Mouse (Mus musculus) megakaryocyte, embryonic 14.5 days (primary cell): ENCODE results near the gene Il34.

Experiments used
- FLI1 ChIP-seq: IDR thresholded peaks from 2 replicates; pipeline ENCODE4 v1.6.1; 2012; ENCODE audit warnings: low read length, inconsistent platforms, mixed read lengths
- GATA1 ChIP-seq: IDR thresholded peaks from 3 replicates; pipeline ENCODE4 v1.6.1; 2012; ENCODE audit warnings: mixed read lengths, low read length, inconsistent platforms, borderline replicate concordance

DNA sequence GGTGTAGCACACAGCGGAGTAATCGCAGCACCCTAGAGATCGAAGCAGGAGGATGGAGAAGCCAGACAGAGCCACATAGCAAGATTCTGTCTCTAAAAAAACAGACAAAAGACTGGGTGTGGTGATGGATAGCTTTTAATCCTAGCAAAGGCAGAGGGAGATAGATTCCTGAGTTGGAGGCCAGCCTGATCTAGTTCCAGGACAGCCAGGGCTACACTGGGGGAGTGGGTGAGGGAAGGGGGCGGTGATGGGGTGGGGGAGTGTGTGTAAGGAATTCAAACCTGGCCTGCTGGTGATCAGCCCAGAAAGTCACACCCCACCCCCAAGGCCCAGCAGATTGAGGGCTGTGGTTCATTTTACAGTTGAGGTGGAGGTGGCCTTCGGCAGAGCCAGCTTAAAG lies 49.5 kb downstream of the Il34 start:
- no peak for TF ChIP-seq GATA1
- no peak for TF ChIP-seq FLI1
